Mouse (Mus musculus): Measurements from ENCODE around the gene Nxf3. TPM values are rescaled to one million over a fixed set of nuclear protein-coding genes. Genes with fewer than 3 reads are reported as not detected.
"Not testable (repeated sequence)": the region's sequence is repeated elsewhere in the genome, so short reads cannot be mapped to it uniquely, and the experiment has no call there.

Gene Nxf3
- polyA plus RNA-seq, 1 experiment: not detected

DNA sequence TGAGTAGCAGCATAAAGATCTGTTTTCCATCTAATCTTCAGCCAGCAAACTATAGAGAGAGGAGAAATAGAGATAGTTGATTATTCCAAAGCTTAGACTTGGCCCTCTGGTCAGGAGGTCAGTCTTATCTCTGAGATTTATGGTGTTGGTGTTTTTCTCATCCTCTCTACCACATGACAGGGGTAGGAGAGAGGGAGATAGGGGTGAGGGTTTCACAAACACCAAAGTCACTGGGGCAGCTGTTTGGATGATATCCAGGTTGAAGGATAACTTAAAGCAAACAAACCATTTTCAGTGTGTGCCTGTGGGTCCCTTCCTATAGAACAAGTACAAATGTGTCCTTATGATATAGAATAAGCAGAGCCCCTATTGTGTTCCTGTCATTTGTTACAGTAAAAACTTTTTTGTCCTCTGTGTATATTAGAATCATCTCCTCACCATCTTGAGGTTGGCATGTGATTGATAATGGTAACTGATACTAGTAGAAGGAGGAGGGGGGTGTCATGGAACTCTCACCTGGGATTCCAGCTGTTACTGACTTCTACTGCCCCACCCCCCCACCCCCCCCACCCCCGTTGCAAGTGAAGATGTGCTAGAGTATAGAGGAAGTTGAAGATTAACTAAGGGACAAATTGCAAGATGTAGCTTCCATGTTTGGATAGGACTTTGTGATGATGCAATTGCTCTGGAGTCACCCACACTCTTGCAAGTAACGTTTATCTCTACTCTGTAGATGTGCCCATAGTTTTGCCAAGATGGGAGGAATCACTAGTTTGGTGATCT lies 7.6 kb upstream of the Nxf3 start:
- WGBS: 43% methylated on average over 2 of the region's 2 CpGs

DNA sequence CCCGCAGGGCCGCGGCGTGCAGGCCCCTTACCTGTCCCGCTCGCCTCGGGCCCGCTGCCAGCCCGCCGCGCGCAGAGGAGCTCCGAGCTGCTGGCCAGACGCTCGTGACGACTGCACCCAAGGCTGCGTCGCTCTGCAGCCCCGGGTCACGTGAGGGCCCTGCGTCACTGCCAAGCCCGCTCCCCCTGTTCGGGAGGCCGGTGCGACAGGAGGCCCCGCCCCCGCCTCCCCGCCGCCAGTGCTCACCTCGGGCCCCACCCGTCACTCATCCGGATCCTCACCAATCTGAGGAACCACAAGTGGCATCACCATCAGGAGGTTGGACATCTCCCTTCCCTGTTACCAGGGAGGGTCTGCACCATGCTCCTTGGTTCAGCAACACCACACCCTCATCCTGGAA lies 17.0 kb downstream of the Nxf3 start, which contains the start of gene Bex2:
Gene Bex2, minus strand, starts transcription at position 217 of the 400 bp plus-strand sequence.
- H3K27ac ChIP-seq (ENCODE audit: insufficient read depth, low read depth, low read length); H3K4me1 ChIP-seq (ENCODE audit: control insufficient read depth, insufficient read depth, low read length): not testable (repeated sequence)
- H3K4me3 ChIP-seq (ENCODE audit: insufficient read depth, low read depth, low read length): peak within 1 kb of the TSS; percentile 53
- no CpG with 5 or more reads among the region's 32 CpGs for WGBS

More for the DNA sequence above, 7.6 kb upstream of the Nxf3 start:
- Histone ChIP-seq H3K4me1 (ENCODE audit: control insufficient read depth, insufficient read depth, low read length) (no peaks in the 10 kb centered on the region), H3K4me3 (ENCODE audit: insufficient read depth, low read depth, low read length) (no peak overlapping the region), H3K27ac (ENCODE audit: insufficient read depth, low read depth, low read length) (no peak overlapping the region)
- TF ChIP-seq POLR2A (IDR thresholded peaks at IDR 0.05; ENCODE audit: insufficient read depth, low read depth, low read length): no peak
- no peak for TF ChIP-seq CTCF (IDR thresholded peaks at IDR 0.05; ENCODE audit: insufficient read depth, low read depth, low read length)

DNA sequence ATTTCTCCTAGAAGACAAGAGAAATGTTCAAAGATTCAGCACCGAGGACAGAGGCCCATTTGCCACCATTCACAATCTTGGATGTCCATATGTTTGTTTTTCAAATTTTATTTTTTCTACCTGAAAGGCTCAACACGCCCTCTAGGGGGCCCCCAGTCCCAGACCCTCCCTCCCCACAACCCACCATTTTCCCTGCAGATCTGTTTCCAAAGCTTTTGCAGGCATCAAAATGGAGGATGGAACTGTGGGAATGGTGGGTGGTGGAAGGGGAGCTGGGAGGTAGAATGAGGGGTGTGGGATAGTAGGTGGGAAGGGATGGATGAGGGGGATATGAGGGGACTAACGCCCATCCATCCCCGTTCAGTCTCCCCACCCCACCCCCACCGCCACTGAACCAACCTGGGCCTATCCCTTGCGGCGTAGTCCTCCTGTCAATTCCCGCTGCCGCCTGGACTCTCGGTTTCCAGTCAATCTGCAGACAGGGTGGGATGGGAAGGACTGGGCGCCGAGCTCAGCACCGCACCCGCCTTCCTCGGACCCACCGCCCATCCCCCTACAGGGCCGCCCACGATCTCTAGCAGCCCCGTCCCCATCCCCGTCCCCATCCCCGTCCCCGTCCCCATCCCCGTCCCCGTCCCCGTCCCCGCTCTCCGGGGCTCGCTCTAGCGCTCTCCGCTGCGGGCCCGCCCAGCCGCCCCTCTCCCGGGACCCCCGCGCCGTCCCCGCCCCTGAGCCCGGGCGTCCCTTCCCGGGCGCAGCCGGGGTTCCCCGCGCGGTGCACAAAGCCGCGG lies 17.7 kb downstream of the Nxf3 start:
- 28% methylated on average over 14 of the region's 48 CpGs for WGBS
- peak overlapping the region; percentile 53 for H3K4me3 ChIP-seq (ENCODE audit: insufficient read depth, low read depth, low read length)
- H3K27ac ChIP-seq (ENCODE audit: insufficient read depth, low read depth, low read length); H3K4me1 ChIP-seq (ENCODE audit: control insufficient read depth, insufficient read depth, low read length): not testable (repeated sequence)

DNA sequence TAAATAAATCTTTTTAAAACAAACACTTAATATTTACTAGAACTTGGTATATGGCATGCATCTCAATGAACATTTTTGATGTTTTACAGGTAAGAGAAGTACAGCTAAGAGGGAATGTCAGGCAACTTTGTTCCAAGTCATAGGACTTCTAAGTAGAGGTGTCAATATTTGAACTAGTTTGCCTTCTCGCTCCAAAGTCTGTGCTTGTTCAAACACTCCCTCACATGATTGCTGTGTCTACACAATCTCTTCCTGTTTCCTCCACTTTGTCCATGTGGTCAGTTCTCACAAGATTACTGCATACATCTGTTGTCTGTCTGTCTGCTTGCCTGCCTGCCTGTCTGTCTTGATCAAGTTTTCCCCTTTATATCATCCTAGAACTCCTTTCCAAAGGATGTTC lies 24.4 kb downstream of the Nxf3 start:
- Histone ChIP-seq H3K4me1 (ENCODE audit: control insufficient read depth, insufficient read depth, low read length) (no peaks in the 10 kb centered on the region), H3K4me3 (ENCODE audit: insufficient read depth, low read depth, low read length) (no peak overlapping the region), H3K27ac (ENCODE audit: insufficient read depth, low read depth, low read length) (no peak overlapping the region)
- WGBS: 100% methylated on average over 1 of the region's 1 CpGs
- TF ChIP-seq CTCF (IDR thresholded peaks at IDR 0.05; ENCODE audit: insufficient read depth, low read depth, low read length) (no peak), POLR2A (IDR thresholded peaks at IDR 0.05; ENCODE audit: insufficient read depth, low read depth, low read length) (no peak)

DNA sequence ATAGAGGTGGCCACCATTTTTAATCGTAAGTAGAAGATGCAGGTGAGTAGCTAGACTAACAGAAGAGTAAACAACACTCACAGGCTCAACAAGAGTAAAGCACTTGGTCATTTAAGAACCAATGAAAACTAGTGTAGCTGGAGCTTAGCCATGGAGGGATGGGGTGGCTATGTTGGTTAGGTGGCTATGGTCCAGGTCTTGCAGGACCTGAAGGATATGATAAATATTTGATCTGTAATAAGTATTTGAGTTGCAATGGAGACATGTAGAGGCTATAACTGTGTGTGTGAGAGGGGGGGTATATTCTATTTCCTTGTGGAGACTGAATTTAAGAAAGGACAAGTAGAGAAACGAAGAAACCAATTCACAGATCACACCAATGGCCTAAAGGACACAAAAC lies 33.8 kb downstream of the Nxf3 start:
- Histone ChIP-seq H3K27ac (ENCODE audit: insufficient read depth, low read depth, low read length) (no peak overlapping the region), H3K4me3 (ENCODE audit: insufficient read depth, low read depth, low read length) (no peak overlapping the region), H3K4me1 (ENCODE audit: control insufficient read depth, insufficient read depth, low read length) (no peaks in the 10 kb centered on the region)
- WGBS: 90% methylated on average over 2 of the region's 2 CpGs
- TF ChIP-seq POLR2A (IDR thresholded peaks at IDR 0.05; ENCODE audit: insufficient read depth, low read depth, low read length) (no peak), CTCF (IDR thresholded peaks at IDR 0.05; ENCODE audit: insufficient read depth, low read depth, low read length) (no peak)

DNA sequence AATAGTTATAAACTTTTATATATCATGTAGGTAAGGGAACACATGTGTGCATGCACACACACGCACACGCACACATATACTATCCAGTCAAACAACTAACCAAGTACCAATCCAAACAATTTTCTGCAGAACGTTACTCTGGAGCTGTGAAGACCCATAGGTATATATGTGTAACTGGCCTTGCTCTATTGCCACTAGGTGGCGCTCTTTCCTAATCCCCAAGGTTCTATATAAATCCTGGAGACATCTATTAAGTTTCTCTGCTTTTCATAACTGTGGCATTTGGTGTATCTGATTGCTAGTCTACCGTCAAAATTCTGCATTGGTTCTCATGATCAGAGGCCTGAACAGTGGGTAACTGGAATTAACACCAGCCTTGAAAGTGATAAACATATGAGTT lies 37.5 kb downstream of the Nxf3 start:
- H3K27ac ChIP-seq (ENCODE audit: insufficient read depth, low read depth, low read length): no peak overlapping the region
- no peaks in the 10 kb centered on the region for H3K4me1 ChIP-seq (ENCODE audit: control insufficient read depth, insufficient read depth, low read length)
- no peak overlapping the region for H3K4me3 ChIP-seq (ENCODE audit: insufficient read depth, low read depth, low read length)
- TF ChIP-seq CTCF (IDR thresholded peaks at IDR 0.05; ENCODE audit: insufficient read depth, low read depth, low read length): no peak
- WGBS: 11% methylated on average over 5 of the region's 5 CpGs

DNA sequence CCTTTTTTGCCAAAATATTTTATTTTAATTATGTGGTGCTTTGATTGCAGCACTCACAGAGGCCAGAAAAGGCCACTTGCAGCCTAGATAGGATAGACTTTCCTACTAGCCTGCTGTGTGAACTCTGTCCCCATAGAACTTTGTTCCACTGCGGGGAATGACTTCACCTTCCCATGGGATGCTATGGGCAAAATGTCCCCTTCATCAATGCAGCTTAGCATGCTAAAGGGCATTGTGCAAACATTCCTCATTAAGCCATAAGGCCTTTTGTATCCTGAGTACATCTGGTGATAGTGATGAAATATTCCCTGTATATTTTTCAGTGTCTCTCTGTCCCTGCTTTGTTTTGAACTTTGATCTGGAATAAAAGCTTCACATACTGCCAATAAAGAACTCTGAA lies 41.3 kb downstream of the Nxf3 start:
- no peak for TF ChIP-seq POLR2A (IDR thresholded peaks at IDR 0.05; ENCODE audit: insufficient read depth, low read depth, low read length)
- TF ChIP-seq CTCF (IDR thresholded peaks at IDR 0.05; ENCODE audit: insufficient read depth, low read depth, low read length): no peak
- WGBS: 85% methylated on average over 1 of the region's 1 CpGs
- Histone ChIP-seq H3K4me3 (ENCODE audit: insufficient read depth, low read depth, low read length) (no peak overlapping the region), H3K4me1 (ENCODE audit: control insufficient read depth, insufficient read depth, low read length) (no peaks in the 10 kb centered on the region), H3K27ac (ENCODE audit: insufficient read depth, low read depth, low read length) (no peak overlapping the region)

DNA sequence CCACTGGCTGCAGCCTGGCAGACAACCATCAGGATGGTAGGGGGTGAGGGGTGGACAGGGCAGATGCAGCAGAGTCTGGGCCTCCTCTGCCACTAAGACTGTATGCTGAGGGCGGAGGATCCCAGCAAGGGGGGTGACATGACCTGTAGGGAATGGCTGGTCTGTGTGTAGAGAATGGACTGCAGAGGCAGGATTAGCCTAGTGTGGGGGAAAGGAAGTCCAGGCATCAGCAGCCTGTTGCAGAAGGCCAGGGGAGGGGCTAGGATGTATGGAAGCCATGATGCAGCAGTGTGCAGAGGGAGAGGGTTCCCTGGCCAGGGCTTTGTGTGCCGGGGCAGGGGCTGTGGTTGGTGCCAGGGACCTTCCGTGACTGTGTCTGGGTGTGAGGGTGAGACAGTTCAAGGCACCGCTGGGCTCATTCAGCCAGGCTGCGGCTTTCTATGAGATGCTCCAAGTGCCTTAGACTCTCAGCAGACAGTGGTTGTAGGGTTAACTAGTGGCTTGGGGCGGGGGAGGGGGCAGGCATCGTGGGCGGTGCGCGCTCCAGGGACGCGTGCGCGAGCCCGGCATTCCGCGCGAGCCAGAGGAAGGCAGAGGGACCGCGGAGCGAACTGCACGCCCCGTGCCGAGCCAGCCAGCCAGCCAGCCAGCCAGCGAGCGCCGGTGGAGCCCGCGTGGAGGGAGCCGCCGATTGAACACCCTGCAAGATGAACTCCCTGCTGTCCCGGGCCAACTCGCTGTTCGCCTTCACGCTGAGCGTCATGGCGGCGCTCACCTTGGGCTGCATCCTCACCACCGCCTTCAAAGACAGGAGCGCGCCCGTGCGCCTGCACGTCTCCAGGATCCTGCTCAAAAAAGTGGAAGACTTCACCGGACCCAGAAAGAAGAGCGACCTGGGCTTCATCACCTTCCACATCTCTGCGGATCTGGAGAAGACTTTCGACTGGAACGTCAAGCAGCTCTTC lies 52.0 kb downstream of the Nxf3 start, which contains the start of gene Arxes1:
Gene Arxes1, plus strand, starts transcription at position 569 of the 965 bp plus-strand sequence.
- not testable (repeated sequence) for H3K27ac ChIP-seq (ENCODE audit: insufficient read depth, low read depth, low read length); H3K4me1 ChIP-seq (ENCODE audit: control insufficient read depth, insufficient read depth, low read length)
- H3K4me3 ChIP-seq (ENCODE audit: insufficient read depth, low read depth, low read length): peak within 1 kb of the TSS; percentile 35
- WGBS: 13% methylated on average over 3 of the region's 49 CpGs

DNA sequence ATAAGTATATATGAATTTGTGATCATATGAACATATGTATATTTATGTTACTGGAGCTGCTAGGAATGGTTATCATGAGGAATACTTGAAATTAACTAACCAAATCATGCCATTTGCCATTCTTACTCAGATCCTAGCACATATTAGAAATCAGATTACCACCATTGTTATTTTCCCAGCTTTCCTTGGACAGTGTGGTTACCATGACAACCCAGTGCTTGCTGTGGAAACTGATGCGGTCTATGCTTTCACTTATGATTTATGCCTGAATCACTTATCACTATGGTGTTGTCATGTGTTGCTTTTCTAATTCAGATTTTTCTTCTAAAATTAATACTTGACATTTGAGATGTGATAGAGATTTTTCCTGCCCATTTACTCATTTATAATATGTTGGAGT lies 54.7 kb downstream of the Nxf3 start:
- no peaks in the 10 kb centered on the region for H3K4me1 ChIP-seq (ENCODE audit: control insufficient read depth, insufficient read depth, low read length)
- WGBS: 60% methylated on average over 1 of the region's 1 CpGs
- no peak overlapping the region for H3K27ac ChIP-seq (ENCODE audit: insufficient read depth, low read depth, low read length)
- no peak overlapping the region for H3K4me3 ChIP-seq (ENCODE audit: insufficient read depth, low read depth, low read length)
- TF ChIP-seq POLR2A (IDR thresholded peaks at IDR 0.05; ENCODE audit: insufficient read depth, low read depth, low read length): no peak
- no peak for TF ChIP-seq CTCF (IDR thresholded peaks at IDR 0.05; ENCODE audit: insufficient read depth, low read depth, low read length)

Other genes with a start within 250 kb of the Nxf3 start
- gene Gprasp2, start 246.2 kb downstream of the Nxf3 start, polyA plus RNA-seq (2012; ENCODE audit: insufficient read depth, insufficient read length, low replicate concordance, missing spikeins): 81.4 TPM in 1 of 2 replicates, not detected in the other
- not detected in 2 replicates for gene Arxes2, start 91.4 kb downstream of the Nxf3 start, polyA plus RNA-seq (2012; ENCODE audit: insufficient read depth, insufficient read length, low replicate concordance, missing spikeins)
- not detected in 2 replicates for gene Arxes1, start 51.9 kb downstream of the Nxf3 start, polyA plus RNA-seq (2012; ENCODE audit: insufficient read depth, insufficient read length, low replicate concordance, missing spikeins)
- not detected in 2 replicates for gene Bex2, start 17.0 kb downstream of the Nxf3 start, polyA plus RNA-seq (2012; ENCODE audit: insufficient read depth, insufficient read length, low replicate concordance, missing spikeins)
- not detected in 2 replicates for gene Bex4, start 53.7 kb upstream of the Nxf3 start, polyA plus RNA-seq (2012; ENCODE audit: insufficient read depth, insufficient read length, low replicate concordance, missing spikeins)
- gene Tceal8, start 87.1 kb upstream of the Nxf3 start, polyA plus RNA-seq (2012; ENCODE audit: insufficient read depth, insufficient read length, low replicate concordance, missing spikeins): not detected in 2 replicates
- gene Tceal5, start 118.6 kb upstream of the Nxf3 start, polyA plus RNA-seq (2012; ENCODE audit: insufficient read depth, insufficient read length, low replicate concordance, missing spikeins): not detected in 2 replicates
- not detected in 2 replicates for gene Tceal7, start 129.5 kb upstream of the Nxf3 start, polyA plus RNA-seq (2012; ENCODE audit: insufficient read depth, insufficient read length, low replicate concordance, missing spikeins)
- gene Bex1, start 130.3 kb upstream of the Nxf3 start, polyA plus RNA-seq (2012; ENCODE audit: insufficient read depth, insufficient read length, low replicate concordance, missing spikeins): 721 TPM in 1 of 2 replicates, not detected in the other
- not detected in 2 replicates for gene Tceal9, start 159.8 kb upstream of the Nxf3 start, polyA plus RNA-seq (2012; ENCODE audit: insufficient read depth, insufficient read length, low replicate concordance, missing spikeins)
- gene Bex3, start 185.0 kb upstream of the Nxf3 start, polyA plus RNA-seq (2012; ENCODE audit: insufficient read depth, insufficient read length, low replicate concordance, missing spikeins): not detected in 2 replicates